Mouse (Mus musculus): ENCODE measurements around the gene Olfr1283. TPM values are rescaled to one million over a fixed set of nuclear protein-coding genes. Genes with fewer than 3 reads are reported as not detected.
"Not testable (repeated sequence)": the region's sequence is repeated elsewhere in the genome, so short reads cannot be mapped to it uniquely, and the experiment has no call there.

Gene Olfr1283
- total RNA-seq (2021), result not detected
- long read RNA-seq, experiment 1, result 0 reads
- long read RNA-seq, experiment 2, result 0 reads

DNA sequence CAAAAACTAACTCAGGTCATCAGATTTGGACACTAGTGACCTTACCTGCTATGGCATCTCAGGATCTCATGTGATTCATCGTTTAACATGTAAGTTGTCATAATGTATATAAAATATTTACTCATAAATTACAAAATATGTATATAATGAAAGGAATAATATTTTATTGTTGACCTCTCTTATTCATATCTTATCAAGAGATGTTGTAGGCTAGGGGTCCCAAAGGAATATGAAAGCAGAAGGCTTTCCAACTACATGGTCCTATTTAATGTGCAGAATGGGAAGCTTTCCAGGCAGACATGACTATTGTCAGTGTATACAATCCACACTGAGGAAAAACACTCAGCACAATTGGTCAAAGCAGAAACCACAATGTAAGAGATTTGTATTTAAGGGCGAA is at the start of gene Olfr1283:
Gene Olfr1283 (plus strand): TSS at position 301 of the 400 bp plus-strand sequence.
- no peak for DNase-seq (ENCODE audit: low spot score in 2 of 2)

GRCm38 (mm10) chr2:111326220-111326619 is 40.4 kb upstream of the Olfr1283 start, which contains the start of gene Olfr1281:
TSS of gene Olfr1281 (plus strand) at chr2:111326520.
- DNase-seq (ENCODE audit: low spot score in 2 of 2), result no peak

GRCm38 (mm10) chr2:111333721-111334120 is 32.9 kb upstream of the Olfr1283 start:
- not testable (repeated sequence) for DNase-seq (ENCODE audit: low spot score in 2 of 2)

- no peak for DNase-seq (ENCODE audit: low spot score in 2 of 2)
Observed at GRCm38 (mm10) chr2:111335976-111336375, 30.6 kb upstream of the Olfr1283 start, which contains the start of gene Olfr1282. TSS of gene Olfr1282 (minus strand) at chr2:111336076.

DNA sequence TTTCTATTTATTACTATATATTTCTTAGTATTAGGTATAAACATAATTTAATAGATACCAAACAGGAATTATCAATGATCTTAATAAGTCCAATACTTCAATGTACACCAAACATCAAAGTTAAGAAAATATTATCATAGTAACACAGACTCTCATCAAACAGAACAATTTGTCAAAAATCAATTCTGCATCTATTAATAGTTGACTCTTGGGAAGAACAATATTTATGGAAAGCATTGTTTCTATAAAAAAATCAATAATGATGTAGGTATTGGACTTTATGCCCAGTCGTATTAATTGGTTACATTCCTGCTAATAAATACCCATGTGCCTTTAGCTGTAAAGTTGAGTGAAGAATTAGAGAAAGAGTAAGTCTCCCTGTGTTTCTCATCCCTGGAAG is 8.6 kb downstream of the Olfr1283 start, which contains the start of gene Olfr1284:
Gene Olfr1284 (plus strand): TSS at position 301 of the 400 bp plus-strand sequence.
- DNase-seq (ENCODE audit: low spot score in 2 of 2), result no peak

Other genes starting within 250 kb of the Olfr1283 start
- not detected for gene Gm15130, start 213.9 kb upstream of the Olfr1283 start, total RNA-seq (2021)
- not detected for gene 4930430A15Rik, start 137.2 kb upstream of the Olfr1283 start, total RNA-seq (2021)
- not detected for gene Olfr1275, start 131.5 kb upstream of the Olfr1283 start, total RNA-seq (2021)
- gene Olfr1276, start 112.3 kb upstream of the Olfr1283 start, total RNA-seq (2021), result not detected
- gene Olfr1277, start 92.7 kb upstream of the Olfr1283 start, total RNA-seq (2021), result not detected
- gene Olfr1278, start 76.7 kb upstream of the Olfr1283 start, total RNA-seq (2021), result not detected
- gene Olfr1279, start 66.2 kb upstream of the Olfr1283 start, total RNA-seq (2021), result not detected
- not detected for gene Olfr1280, start 52.8 kb upstream of the Olfr1283 start, total RNA-seq (2021)
- gene Olfr1281, start 40.3 kb upstream of the Olfr1283 start, total RNA-seq (2021), result not detected
- gene Olfr1282, start 30.7 kb upstream of the Olfr1283 start, total RNA-seq (2021), result not detected
- not detected for gene Olfr1284, start 8.7 kb downstream of the Olfr1283 start, total RNA-seq (2021)
- gene Olfr1286, start 56.3 kb downstream of the Olfr1283 start, total RNA-seq (2021), result not detected
- gene Olfr1287, start 82.4 kb downstream of the Olfr1283 start, total RNA-seq (2021), result not detected
- not detected for gene Olfr1288, start 107.3 kb downstream of the Olfr1283 start, total RNA-seq (2021)
- not detected for gene Olfr1289, start 114.0 kb downstream of the Olfr1283 start, total RNA-seq (2021)
- not detected for gene Olfr1290, start 127.0 kb downstream of the Olfr1283 start, total RNA-seq (2021)
- not detected for gene Olfr1291-ps1, start 130.4 kb downstream of the Olfr1283 start, total RNA-seq (2021)
- not detected for gene Olfr1293-ps, start 158.4 kb downstream of the Olfr1283 start, total RNA-seq (2021)
- not detected for gene Olfr1294, start 173.5 kb downstream of the Olfr1283 start, total RNA-seq (2021)
- not detected for gene Olfr1295, start 202.9 kb downstream of the Olfr1283 start, total RNA-seq (2021)